Mouse (Mus musculus): ENCODE results near the gene Mr1.

GRCm38 (mm10) chr1:155082965-155083268, 63.7 kb downstream of the Mr1 start:
- TF ChIP-seq CTCF (IDR thresholded peaks at IDR 0.05; ENCODE audit: borderline replicate concordance, extremely low read depth, insufficient read depth, insufficient read length) (no peak), POLR2A (IDR thresholded peaks at IDR 0.05; ENCODE audit: borderline replicate concordance, extremely low read depth, insufficient read depth, insufficient read length, poor library complexity, severe bottlenecking) (no peak)
